In the genomic region with DNA sequence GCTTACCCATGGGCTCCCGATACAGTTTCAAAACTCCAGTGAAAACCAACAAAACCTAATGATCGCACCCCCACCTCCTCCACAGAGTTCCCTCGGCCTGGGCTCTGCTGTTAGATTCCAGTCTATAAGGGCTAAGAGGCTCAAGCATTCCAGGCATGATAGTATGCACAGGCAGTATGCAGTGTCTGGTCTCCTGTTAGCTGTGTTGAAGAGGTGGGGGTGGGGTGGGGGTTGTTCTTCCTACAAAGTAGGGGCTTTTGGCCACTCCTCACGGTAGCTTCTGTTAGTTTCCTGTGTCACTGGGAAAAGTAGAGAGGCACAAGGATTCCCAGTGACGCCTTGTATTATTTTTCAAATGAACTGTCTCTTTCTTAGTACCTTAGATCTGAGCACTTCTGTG, we compare ENCODE assay signal across 19 mouse cellular contexts. TPM values are rescaled to one million over a fixed set of nuclear protein-coding genes. Genes with fewer than 3 reads are reported as not detected.
A peak's percentile ranks its signal among the peaks of the same experiment; 100 is the strongest.
DNase-seq lines count a peak whose midpoint lies in the region; ATAC-seq and TF ChIP-seq lines count a peak whose summit lies in the region.
"Had no signal": no experiment of that assay in that cellular context is flagged by ENCODE, and none has a peak within 500 bp of the region (broad histone marks: within the 10 kb centered on the region; RNA-seq: fewer than 3 reads in every experiment).

No protein-coding gene starts in this region.

- intact Hi-C loops in heart, postnatal 25 days (cut with DNase I) = no loop called here

- peaks cover 5% of the 10 kb centered on the region; the same call in 1 of the 2 replicates for H3K36me3 ChIP-seq in heart, embryonic 12.5 days
- peaks cover 5% of the 10 kb centered on the region for H3K36me3 ChIP-seq in kidney, embryonic 16.5 days (ENCODE audit: insufficient read depth, low read length)
- no peaks in the 10 kb centered on the region for H3K36me3 ChIP-seq in CH12.LX (replicated peaks in 1 of 2; ENCODE audit: control insufficient read depth in 1 of 2, insufficient read depth in 1 of 2, low read length in 1 of 2)
- H3K36me3 ChIP-seq in midbrain, embryonic 14.5 days (ENCODE audit: control insufficient read depth, insufficient read depth, low read length) = no peaks in the 10 kb centered on the region
- H3K36me3 ChIP-seq: embryonic facial prominence, embryonic 13.5 days; limb, embryonic 13.5 days; midbrain, embryonic 12.5 days had no signal

- TF ChIP-seq RAD21 in CH12.LX (IDR thresholded peaks at IDR 0.05; ENCODE audit: low read depth, low read length) = no peak

- peaks cover 26% of the 10 kb centered on the region for H3K4me1 ChIP-seq in heart, embryonic 12.5 days (replicated peaks)
- H3K4me1 ChIP-seq in kidney, embryonic 16.5 days (ENCODE audit: insufficient read depth, low read length) = peaks cover 41% of the 10 kb centered on the region
- no peaks in the 10 kb centered on the region for H3K4me1 ChIP-seq in CH12.LX (ENCODE audit: control insufficient read depth in 1 of 2, insufficient read depth in 2 of 2)
- H3K4me1 ChIP-seq in midbrain, embryonic 14.5 days (ENCODE audit: control insufficient read depth, insufficient read depth, low read length) = no peaks in the 10 kb centered on the region
- H3K4me1 ChIP-seq: embryonic facial prominence, embryonic 13.5 days; forebrain, embryonic 13.5 days; midbrain, embryonic 12.5 days had no signal

- H3K4me3 ChIP-seq in heart, embryonic 12.5 days = no peak overlapping the region
- no peak overlapping the region for H3K4me3 ChIP-seq in kidney, embryonic 16.5 days (ENCODE audit: low read length)
- no peak overlapping the region for H3K4me3 ChIP-seq in CH12.LX (replicated peaks in 1 of 3; ENCODE audit: low read depth in 2 of 3, low read length in 2 of 3, poor library complexity in 1 of 3)
- no peak overlapping the region for H3K4me3 ChIP-seq in midbrain, embryonic 14.5 days (replicated peaks; ENCODE audit: low read depth, low read length)
- H3K4me3 ChIP-seq: embryonic facial prominence, embryonic 13.5 days; erythroblast, embryonic 14.5 days; forebrain, embryonic 13.5 days; limb, embryonic 13.5 days; midbrain, embryonic 12.5 days had no signal

- no peak for TF ChIP-seq CTCF in CH12.LX (conservative IDR thresholded peaks at IDR 0.05 in 1 of 2, IDR thresholded peaks at IDR 0.05 in 1 of 2; ENCODE audit: low read depth in 2 of 2, low read length in 2 of 2)

- no peak for ATAC-seq in heart, embryonic 12.5 days (ENCODE audit: insufficient number of reproducible peaks, low FRiP score)
- ATAC-seq in kidney, embryonic 16.5 days (ENCODE audit: low FRiP score, low TSS enrichment) = no peak
- no peak for ATAC-seq in midbrain, embryonic 14.5 days (ENCODE audit: low FRiP score, low TSS enrichment)
- ATAC-seq: forebrain, embryonic 13.5 days; hindbrain, postnatal 0 days had no signal

- TF ChIP-seq EP300 in CH12.LX (IDR thresholded peaks at IDR 0.05; ENCODE audit: low read length) = no peak

- H3K27ac ChIP-seq in heart, embryonic 12.5 days (ENCODE audit: poor library complexity, severe bottlenecking) = peak overlapping the region; percentile 39; the same call in 1 of the 2 replicates
- peak overlapping the region; percentile 89 for H3K27ac ChIP-seq in kidney, embryonic 16.5 days (ENCODE audit: low read length)
- H3K27ac ChIP-seq in CH12.LX (ENCODE audit: insufficient read depth, low read depth) = no peak overlapping the region
- no peak overlapping the region for H3K27ac ChIP-seq in midbrain, embryonic 14.5 days (replicated peaks; ENCODE audit: low read depth, low read length)
- H3K27ac ChIP-seq: embryonic facial prominence, embryonic 13.5 days; forebrain, embryonic 13.5 days; hindbrain, postnatal 0 days; limb, embryonic 13.5 days; midbrain, embryonic 12.5 days had no signal

- H3K27me3 ChIP-seq in heart, embryonic 12.5 days (replicated peaks) = no peaks in the 10 kb centered on the region
- no peaks in the 10 kb centered on the region for H3K27me3 ChIP-seq in kidney, embryonic 16.5 days (ENCODE audit: insufficient read depth, low read length)
- H3K27me3 ChIP-seq in CH12.LX (replicated peaks) = peaks cover 11% of the 10 kb centered on the region
- H3K27me3 ChIP-seq in midbrain, embryonic 14.5 days (ENCODE audit: control insufficient read depth, insufficient read depth, low read length) = no peaks in the 10 kb centered on the region
- H3K27me3 ChIP-seq: embryonic facial prominence, embryonic 13.5 days; forebrain, embryonic 13.5 days; limb, embryonic 13.5 days; midbrain, embryonic 12.5 days had no signal

- in situ Hi-C loops in CH12.LX (cut with MboI; ENCODE audit: low pct_ligation_motif_present, low pct_unique_long_range_greater_than_20kb, low sequenced_read_pairs) = no loop called here

- no peak overlapping the region for H3K9ac ChIP-seq in heart, embryonic 12.5 days
- no peak overlapping the region for H3K9ac ChIP-seq in kidney, embryonic 16.5 days (replicated peaks; ENCODE audit: low read length)
- no peak overlapping the region for H3K9ac ChIP-seq in CH12.LX (ENCODE audit: insufficient read depth, low read depth)
- no peak overlapping the region for H3K9ac ChIP-seq in midbrain, embryonic 14.5 days (replicated peaks; ENCODE audit: low read length)
- H3K9ac ChIP-seq: embryonic facial prominence, embryonic 13.5 days; forebrain, embryonic 13.5 days; limb, embryonic 13.5 days; midbrain, embryonic 12.5 days had no signal

- 33% methylated on average over 5 of the region's 5 CpGs for WGBS in heart, embryonic 12.5 days
- 43% methylated on average over 5 of the region's 5 CpGs for WGBS in kidney, embryonic 16.5 days
- WGBS in midbrain, embryonic 14.5 days = 83% methylated on average over 5 of the region's 5 CpGs

- no peak for DNase-seq in heart, postnatal 25 days (ENCODE audit: low spot score)
- no peak for DNase-seq in kidney, adult 11 months
- DNase-seq in CH12.LX (ENCODE audit: extremely low read depth) (no peak), ZHBTc4 (ENCODE audit: low read depth, low spot score) (peak; percentile 75)
- DNase-seq in layer of hippocampus, postnatal 25 days (ENCODE audit: extremely low spot score in 1 of 2, low spot score in 1 of 2) = no peak
- no peak for DNase-seq in midbrain, embryonic 14.5 days
- DNase-seq: adrenal gland, postnatal 14 days; cerebellum, adult 2 months; cerebellum, postnatal 25 days; heart, postnatal 10 days had no signal

- dilution Hi-C loops in CH12.LX (cut with MboI; ENCODE audit: extremely low pct_ligation_motif_present, extremely low pct_unique_long_range_greater_than_20kb, low sequenced_read_pairs) = no loop called here

- no peaks in the 10 kb centered on the region for H3K9me3 ChIP-seq in heart, embryonic 12.5 days (replicated peaks)
- no peaks in the 10 kb centered on the region for H3K9me3 ChIP-seq in kidney, embryonic 16.5 days (ENCODE audit: low read length)
- no peaks in the 10 kb centered on the region for H3K9me3 ChIP-seq in CH12.LX (replicated peaks; ENCODE audit: low read length)
- H3K9me3 ChIP-seq in midbrain, embryonic 14.5 days (ENCODE audit: control insufficient read depth, low read length) = no peaks in the 10 kb centered on the region
- H3K9me3 ChIP-seq: embryonic facial prominence, embryonic 13.5 days; forebrain, embryonic 13.5 days; limb, embryonic 13.5 days; midbrain, embryonic 12.5 days had no signal

- H3K4me2 ChIP-seq in heart, embryonic 12.5 days = peak overlapping the region; percentile 23
- no peak overlapping the region for H3K4me2 ChIP-seq in kidney, embryonic 16.5 days (replicated peaks; ENCODE audit: low read depth, low read length)
- H3K4me2 ChIP-seq in CH12.LX (ENCODE audit: insufficient read depth, low read depth, poor library complexity, severe bottlenecking) = peak overlapping the region; percentile 12; the same call in 1 of the 2 replicates
- no peak overlapping the region for H3K4me2 ChIP-seq in midbrain, embryonic 14.5 days (ENCODE audit: low read length)
- H3K4me2 ChIP-seq: embryonic facial prominence, embryonic 13.5 days; forebrain, embryonic 13.5 days; limb, embryonic 13.5 days; midbrain, embryonic 12.5 days had no signal

- no peak for TF ChIP-seq POLR2A in CH12.LX (IDR thresholded peaks at IDR 0.05; ENCODE audit: low read depth, low read length)

- no peaks in the 10 kb centered on the region for H3K79me2 ChIP-seq in CH12.LX (replicated peaks; ENCODE audit: control insufficient read depth, extremely low read depth, insufficient read depth, poor library complexity, severe bottlenecking)

RNA-seq across cellular contexts. Expression of gene Rhpn2, which starts 28.3 kb away (rescaled TPM):
- 8.4 and 9.6 TPM in 2 replicates for polyA plus RNA-seq in heart, embryonic 12.5 days (2016; fragmentation: Nextera tagmentation; extraction: Ambion mirVana)
- total RNA-seq in heart, postnatal 25 days (2021) = 1 to 10 TPM; 4.4 to 6.0 TPM
- polyA plus RNA-seq in kidney, embryonic 16.5 days (2015; fragmentation: Nextera tagmentation; extraction: Ambion mirVana) = 16.3 TPM in 2 replicates
- total RNA-seq in CH12.LX (2012; rRNA removed) (0.13 and 0.25 TPM in 2 replicates), CH12.LX (2014; rRNA removed) (0.14 and 0.17 TPM in 2 replicates)
- polyA plus RNA-seq in CH12.LX (2012; ENCODE audit: insufficient read length, low read depth) = 0.34 and 0.63 TPM in 2 replicates
- 1 to 10 TPM; 3.1 to 4.2 TPM for total RNA-seq in layer of hippocampus, postnatal 25 days (2021)
- polyA plus RNA-seq in midbrain, embryonic 14.5 days (2014; fragmentation: Nextera tagmentation; extraction: Ambion mirVana) = 1.5 and 1.9 TPM in 2 replicates
- total RNA-seq: monocyte, adult 5-6 weeks had no signal

RNA-seq across cellular contexts. Expression of gene Faap24, which starts 34.4 kb away (rescaled TPM):
- polyA plus RNA-seq in heart, embryonic 12.5 days (2016; fragmentation: Nextera tagmentation; extraction: Ambion mirVana) = 13.4 and 14.4 TPM in 2 replicates
- 1 to 10 TPM; 1.6 to 2.1 TPM for total RNA-seq in heart, postnatal 25 days (2021)
- 16.9 and 17.8 TPM in 2 replicates for polyA plus RNA-seq in kidney, embryonic 16.5 days (2015; fragmentation: Nextera tagmentation; extraction: Ambion mirVana)
- total RNA-seq in CH12.LX (2012; rRNA removed) (17.6 and 24.1 TPM in 2 replicates), CH12.LX (2014; rRNA removed) (20.2 and 23.1 TPM in 2 replicates)
- polyA plus RNA-seq in CH12.LX (2012; ENCODE audit: insufficient read length, low read depth) = 50.7 and 55.1 TPM in 2 replicates
- total RNA-seq in layer of hippocampus, postnatal 25 days (2021) = 1 to 10 TPM; 5.3 to 6.9 TPM
- polyA plus RNA-seq in midbrain, embryonic 14.5 days (2014; fragmentation: Nextera tagmentation; extraction: Ambion mirVana) = 17.7 and 19.1 TPM in 2 replicates

RNA-seq across cellular contexts. Expression of gene Cep89, which starts 34.6 kb away (rescaled TPM):
- polyA plus RNA-seq in heart, embryonic 12.5 days (2016; fragmentation: Nextera tagmentation; extraction: Ambion mirVana) = 37.3 and 40.0 TPM in 2 replicates
- total RNA-seq in heart, postnatal 25 days (2021) = 10 to 100 TPM; 14.1 to 18.9 TPM
- 63.7 and 73.2 TPM in 2 replicates for polyA plus RNA-seq in kidney, embryonic 16.5 days (2015; fragmentation: Nextera tagmentation; extraction: Ambion mirVana)
- total RNA-seq in CH12.LX (2012; rRNA removed) = 11.8 and 12.6 TPM in 2 replicates
- 5.2 and 6.7 TPM in 2 replicates for total RNA-seq in CH12.LX (2014; rRNA removed)
- 25.4 and 28.7 TPM in 2 replicates for polyA plus RNA-seq in CH12.LX (2012; ENCODE audit: insufficient read length, low read depth)
- total RNA-seq in layer of hippocampus, postnatal 25 days (2021) = 10 to 100 TPM; 11.8 to 22.6 TPM
- polyA plus RNA-seq in midbrain, embryonic 14.5 days (2014; fragmentation: Nextera tagmentation; extraction: Ambion mirVana) = 19.7 and 27.2 TPM in 2 replicates

RNA-seq across cellular contexts. Expression of gene Gpatch1, which starts 44.0 kb away (rescaled TPM):
- 12.5 and 13.3 TPM in 2 replicates for polyA plus RNA-seq in heart, embryonic 12.5 days (2016; fragmentation: Nextera tagmentation; extraction: Ambion mirVana)
- 1 to 10 TPM; 8.8 to 9.9 TPM for total RNA-seq in heart, postnatal 25 days (2021)
- 19.6 and 19.9 TPM in 2 replicates for polyA plus RNA-seq in kidney, embryonic 16.5 days (2015; fragmentation: Nextera tagmentation; extraction: Ambion mirVana)
- total RNA-seq in CH12.LX (2012; rRNA removed) = 6.9 and 7.9 TPM in 2 replicates
- 4.2 and 4.3 TPM in 2 replicates for total RNA-seq in CH12.LX (2014; rRNA removed)
- 13.8 and 14.2 TPM in 2 replicates for polyA plus RNA-seq in CH12.LX (2012; ENCODE audit: insufficient read length, low read depth)
- 10 to 100 TPM; 24.2 to 24.4 TPM for total RNA-seq in layer of hippocampus, postnatal 25 days (2021)
- 19.7 and 22.8 TPM in 2 replicates for polyA plus RNA-seq in midbrain, embryonic 14.5 days (2014; fragmentation: Nextera tagmentation; extraction: Ambion mirVana)

Comparison
In these comparisons a context has a peak if more than half of its experiments do, and no peak if none do; other contexts are left out.
1. H3K27ac ChIP-seq: peak in heart, embryonic 12.5 days (single experiment) and kidney, embryonic 16.5 days (single experiment); none in CH12.LX (single experiment) and midbrain, embryonic 14.5 days (single experiment).
2. H3K4me2 ChIP-seq: peak in heart, embryonic 12.5 days (single experiment) and CH12.LX (single experiment); none in kidney, embryonic 16.5 days (single experiment) and midbrain, embryonic 14.5 days (single experiment).